Mouse (Mus musculus) testis, adult 2 months (tissue): ENCODE results near the gene Pcdh7.
"Not testable (repeated sequence)": the region's sequence is repeated elsewhere in the genome, so short reads cannot be mapped to it uniquely, and the experiment has no call there.

ENCODE experiments used
- CTCF ChIP-seq: fragments of 200-500 bp; IDR thresholded peaks from 2 replicates; pipeline ENCODE4 v1.5.1; 2012; ENCODE audit warnings: low read depth, mild to moderate bottlenecking, inconsistent platforms, low read length, moderate library complexity; ENCODE audit not compliant: control insufficient read depth, insufficient read depth, insufficient replicate concordance
- POLR2A ChIP-seq: fragments of 200-500 bp; IDR thresholded peaks from 2 replicates; pipeline ENCODE4 v1.6.1; 2012; ENCODE audit warnings: low read depth, mild to moderate bottlenecking, inconsistent platforms, low read length, moderate library complexity; ENCODE audit not compliant: control insufficient read depth

DNA sequence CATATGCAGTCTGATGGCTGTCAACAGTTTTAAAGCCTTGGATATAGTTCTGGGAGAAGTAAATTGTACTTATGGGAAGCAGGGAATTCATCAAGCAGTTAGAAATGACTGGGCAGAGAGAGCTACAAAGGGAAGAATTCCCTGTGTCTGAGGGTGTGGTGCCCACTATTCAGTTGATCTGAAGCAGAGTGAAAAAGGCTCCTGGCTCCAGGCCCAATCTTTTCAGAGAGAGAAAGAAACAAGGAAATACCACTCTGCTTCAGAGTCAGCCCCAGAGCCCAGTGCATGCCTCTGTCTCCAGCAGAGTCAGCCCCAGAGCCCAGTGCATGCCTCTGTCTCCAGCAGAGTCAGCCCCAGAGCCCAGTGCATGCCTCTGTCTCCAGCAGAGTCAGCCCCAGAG, 456.6 kb downstream of the Pcdh7 start:
- TF ChIP-seq POLR2A, CTCF: not testable (repeated sequence)
